Mouse (Mus musculus) testis, adult 2 months (tissue): ENCODE measurements around the gene Ttll3. TPM values are rescaled to one million over a fixed set of nuclear protein-coding genes. Genes with fewer than 3 reads are reported as not detected.

Source experiments
- H3K27ac ChIP-seq: fragments of 200-500 bp; 2 replicates; pipeline ENCODE4 v1.5.1; 2012; ENCODE audit warnings: low read depth, low read length; ENCODE audit not compliant: control insufficient read depth, insufficient read depth
- H3K27me3 ChIP-seq: fragments of 200-500 bp; 2 replicates; pipeline ENCODE4 v1.6.1; 2012; ENCODE audit warnings: mild to moderate bottlenecking, low read length, moderate library complexity; ENCODE audit not compliant: control insufficient read depth, insufficient read depth
- H3K36me3 ChIP-seq: fragments of 200-500 bp; 2 replicates; pipeline ENCODE4 v1.6.1; 2012; ENCODE audit warnings: mild to moderate bottlenecking, low read length; ENCODE audit not compliant: control insufficient read depth, insufficient read depth
- H3K4me1 ChIP-seq: fragments of 200-500 bp; 2 replicates; pipeline ENCODE4 v1.6.1; 2012; ENCODE audit warnings: low read length; ENCODE audit not compliant: control insufficient read depth, insufficient read depth
- H3K4me3 ChIP-seq: fragments of 200-500 bp; 2 replicates; pipeline ENCODE4 v1.5.1; 2012; ENCODE audit warnings: low read depth, mild to moderate bottlenecking, low read length, moderate library complexity, mixed read lengths; ENCODE audit not compliant: control insufficient read depth
- CTCF ChIP-seq: fragments of 200-500 bp; IDR thresholded peaks from 2 replicates; pipeline ENCODE4 v1.5.1; 2012; ENCODE audit warnings: low read depth, mild to moderate bottlenecking, inconsistent platforms, low read length, moderate library complexity; ENCODE audit not compliant: control insufficient read depth, insufficient read depth, insufficient replicate concordance
- POLR2A ChIP-seq: fragments of 200-500 bp; IDR thresholded peaks from 2 replicates; pipeline ENCODE4 v1.6.1; 2012; ENCODE audit warnings: low read depth, mild to moderate bottlenecking, inconsistent platforms, low read length, moderate library complexity; ENCODE audit not compliant: control insufficient read depth
- polyA plus RNA-seq: library from polyadenylated mRNA; depleted of rRNA; stranded (reverse); fragments of >200 nt; gene quantifications from 2 replicates; pipeline ENCODE4 v1.2.3, GENCODE M21; 2012; rRNA removed

The Ttll3 gene
- polyA plus RNA-seq, 1 experiment: 133 TPM

GRCm38 (mm10) chr6:113457952-113458534 is 69.0 kb downstream of the Ttll3 start, which contains the start of gene Il17re:
Gene Il17re, plus strand, starts transcription at chr6:113458484.
- Histone ChIP-seq H3K4me3 (peak within 1 kb of the TSS; percentile 4), H3K36me3 (no peaks in the 10 kb centered on the region), H3K27me3 (no peaks in the 10 kb centered on the region), H3K27ac (peak within 1 kb of the TSS; percentile 27), H3K4me1 (no peaks in the 10 kb centered on the region)
- TF ChIP-seq CTCF (no peak), POLR2A (no peak)

GRCm38 (mm10) chr6:113458635-113459034 is 69.6 kb downstream of the Ttll3 start:
- no peaks in the 10 kb centered on the region for H3K27me3 ChIP-seq
- peak overlapping the region; percentile 27 for H3K27ac ChIP-seq
- no peaks in the 10 kb centered on the region for H3K36me3 ChIP-seq
- H3K4me3 ChIP-seq: peak overlapping the region; percentile 4
- H3K4me1 ChIP-seq: no peaks in the 10 kb centered on the region
- TF ChIP-seq CTCF (no peak), POLR2A (no peak)

GRCm38 (mm10) chr6:113464040-113464439 is 75.0 kb downstream of the Ttll3 start:
- Histone ChIP-seq H3K36me3 (no peaks in the 10 kb centered on the region), H3K27me3 (no peaks in the 10 kb centered on the region), H3K27ac (no peak overlapping the region), H3K4me1 (no peaks in the 10 kb centered on the region), H3K4me3 (no peak overlapping the region)
- TF ChIP-seq CTCF (no peak), POLR2A (no peak)

Other genes starting within 250 kb of the Ttll3 start
- gene Lhfpl4, start 193.9 kb upstream of the Ttll3 start, polyA plus RNA-seq: 0.49 and 0.65 TPM in 2 replicates
- gene Mtmr14, start 151.4 kb upstream of the Ttll3 start, polyA plus RNA-seq: 28.6 and 29.8 TPM in 2 replicates
- 0.34 and 0.58 TPM in 2 replicates for gene Cpne9, start 107.0 kb upstream of the Ttll3 start, polyA plus RNA-seq
- gene Brpf1, start 82.1 kb upstream of the Ttll3 start, polyA plus RNA-seq: 11.7 and 12.4 TPM in 2 replicates
- 30.0 and 31.0 TPM in 2 replicates for gene Ogg1, start 62.3 kb upstream of the Ttll3 start, polyA plus RNA-seq
- 2.4 and 4.3 TPM in 2 replicates for gene Camk1, start 45.3 kb upstream of the Ttll3 start, polyA plus RNA-seq
- 42.3 and 50.3 TPM in 2 replicates for gene Tada3, start 11.4 kb upstream of the Ttll3 start, polyA plus RNA-seq
- gene Arpc4, start 11.1 kb upstream of the Ttll3 start, polyA plus RNA-seq: 14.4 and 15.3 TPM in 2 replicates
- gene Rpusd3, start 30.1 kb downstream of the Ttll3 start, polyA plus RNA-seq: 28.3 and 32.4 TPM in 2 replicates
- gene Cidec, start 46.5 kb downstream of the Ttll3 start, polyA plus RNA-seq: 1.7 and 5.7 TPM in 2 replicates
- gene Jagn1, start 53.3 kb downstream of the Ttll3 start, polyA plus RNA-seq: 51.8 and 62.2 TPM in 2 replicates
- 6.1 and 7.8 TPM in 2 replicates for gene Il17re, start 69.2 kb downstream of the Ttll3 start, polyA plus RNA-seq
- 3.7 and 4.9 TPM in 2 replicates for gene Il17rc, start 82.2 kb downstream of the Ttll3 start, polyA plus RNA-seq
- gene Creld1, start 94.0 kb downstream of the Ttll3 start, polyA plus RNA-seq: 4.6 and 5.0 TPM in 2 replicates
- gene Prrt3, start 112.7 kb downstream of the Ttll3 start, polyA plus RNA-seq: 0.05 and 0.19 TPM in 2 replicates
- 30.9 and 32.9 TPM in 2 replicates for gene Emc3, start 142.4 kb downstream of the Ttll3 start, polyA plus RNA-seq
- 17.7 and 19.5 TPM in 2 replicates for gene Fancd2, start 142.4 kb downstream of the Ttll3 start, polyA plus RNA-seq
- gene Fancd2os, start 211.5 kb downstream of the Ttll3 start, polyA plus RNA-seq: 23.8 and 29.9 TPM in 2 replicates
- 60.9 and 70.2 TPM in 2 replicates for gene Brk1, start 215.5 kb downstream of the Ttll3 start, polyA plus RNA-seq
- 222 and 254 TPM in 2 replicates for gene Vhl, start 234.7 kb downstream of the Ttll3 start, polyA plus RNA-seq
- gene Irak2, start 249.2 kb downstream of the Ttll3 start, polyA plus RNA-seq: 2.4 and 3.3 TPM in 2 replicates